Mouse (Mus musculus): ENCODE results near the gene Bsg. TPM values are rescaled to one million over a fixed set of nuclear protein-coding genes. Genes with fewer than 3 reads are reported as not detected.
A peak's percentile ranks its signal among the peaks of the same experiment; 100 is the strongest.

Gene Bsg
- total RNA-seq, 1 experiment from 2014 or later, result 283 TPM

GRCm38 (mm10) chr10:79726090-79726489, 21.8 kb downstream of the Bsg start:
- peak; percentile 64 for ATAC-seq (replicated peaks; ENCODE audit: low read depth, poor library complexity, severe bottlenecking)

GRCm38 (mm10) chr10:79728323-79729249, 24.3 kb downstream of the Bsg start:
- no peak for ATAC-seq (replicated peaks; ENCODE audit: low read depth, poor library complexity, severe bottlenecking)

GRCm38 (mm10) chr10:79729357-79729965, 25.2 kb downstream of the Bsg start:
- ATAC-seq (replicated peaks; ENCODE audit: low read depth, poor library complexity, severe bottlenecking), result peak; percentile 36

- no peak for ATAC-seq (replicated peaks; ENCODE audit: low read depth, poor library complexity, severe bottlenecking)
These were observed 28.2 kb downstream of the Bsg start for GRCm38 (mm10) chr10:79732500-79732899.

GRCm38 (mm10) chr10:79733847-79734246, 29.6 kb downstream of the Bsg start:
- no peak for ATAC-seq (replicated peaks; ENCODE audit: low read depth, poor library complexity, severe bottlenecking)

GRCm38 (mm10) chr10:79735361-79735760, 31.1 kb downstream of the Bsg start:
- no peak for ATAC-seq (replicated peaks; ENCODE audit: low read depth, poor library complexity, severe bottlenecking)

GRCm38 (mm10) chr10:79736706-79737105, 32.4 kb downstream of the Bsg start:
- no peak for ATAC-seq (replicated peaks; ENCODE audit: low read depth, poor library complexity, severe bottlenecking)

GRCm38 (mm10) chr10:79738259-79738658, 34.0 kb downstream of the Bsg start:
- peak; percentile 58; the same call in 1 of the 2 replicates for ATAC-seq (replicated peaks; ENCODE audit: low read depth, poor library complexity, severe bottlenecking)

- no peak for ATAC-seq (replicated peaks; ENCODE audit: low read depth, poor library complexity, severe bottlenecking)
These were observed 34.9 kb downstream of the Bsg start for GRCm38 (mm10) chr10:79739234-79739633.

- no peak for ATAC-seq (replicated peaks; ENCODE audit: low read depth, poor library complexity, severe bottlenecking)
These were observed 36.6 kb downstream of the Bsg start for GRCm38 (mm10) chr10:79740863-79741262.

- ATAC-seq (replicated peaks; ENCODE audit: low read depth, poor library complexity, severe bottlenecking), result no peak
These were observed 38.9 kb downstream of the Bsg start for GRCm38 (mm10) chr10:79743161-79743560.

GRCm38 (mm10) chr10:79743650-79744365, 39.5 kb downstream of the Bsg start:
- ATAC-seq (replicated peaks; ENCODE audit: low read depth, poor library complexity, severe bottlenecking), result no peak

- no peak for ATAC-seq (replicated peaks; ENCODE audit: low read depth, poor library complexity, severe bottlenecking)
These were observed 41.1 kb downstream of the Bsg start for GRCm38 (mm10) chr10:79745411-79745810.

- peak; percentile 97 for ATAC-seq (replicated peaks; ENCODE audit: low read depth, poor library complexity, severe bottlenecking)
These were observed 41.8 kb downstream of the Bsg start, which contains the start of gene Polrmt for GRCm38 (mm10) chr10:79745898-79746773. Gene Polrmt, minus strand, starts transcription at chr10:79746581.

- peak; percentile 45; the same call in 1 of the 2 replicates for ATAC-seq (replicated peaks; ENCODE audit: low read depth, poor library complexity, severe bottlenecking)
These were observed 42.5 kb downstream of the Bsg start for GRCm38 (mm10) chr10:79746774-79747151.

- ATAC-seq (replicated peaks; ENCODE audit: low read depth, poor library complexity, severe bottlenecking), result no peak
These were observed 44.2 kb downstream of the Bsg start for GRCm38 (mm10) chr10:79748496-79748895.

- ATAC-seq (replicated peaks; ENCODE audit: low read depth, poor library complexity, severe bottlenecking), result peak; percentile 74
These were observed 50.7 kb downstream of the Bsg start, which contains the start of gene Fgf22 for GRCm38 (mm10) chr10:79754856-79755516. Gene Fgf22, plus strand, starts transcription at chr10:79755076.

- no peak for ATAC-seq (replicated peaks; ENCODE audit: low read depth, poor library complexity, severe bottlenecking)
These were observed 51.6 kb downstream of the Bsg start for GRCm38 (mm10) chr10:79755854-79756253.

- ATAC-seq (replicated peaks; ENCODE audit: low read depth, poor library complexity, severe bottlenecking), result no peak
These were observed 52.4 kb downstream of the Bsg start for GRCm38 (mm10) chr10:79756660-79757059.

All from common myeloid progenitor, adult 5-6 weeks (primary cell).